Mouse (Mus musculus) retina, adult 2 months (tissue): ENCODE data around the gene Creg1.
"Not testable (repeated sequence)": the region's sequence is repeated elsewhere in the genome, so short reads cannot be mapped to it uniquely, and the experiment has no call there.

Experiments
- DNase-seq: peaks from one replicate; pipeline ENCODE4 v3.0.0-alpha.2; 2012; ENCODE audit warnings: low read depth, low spot score

The Creg1 gene

DNA sequence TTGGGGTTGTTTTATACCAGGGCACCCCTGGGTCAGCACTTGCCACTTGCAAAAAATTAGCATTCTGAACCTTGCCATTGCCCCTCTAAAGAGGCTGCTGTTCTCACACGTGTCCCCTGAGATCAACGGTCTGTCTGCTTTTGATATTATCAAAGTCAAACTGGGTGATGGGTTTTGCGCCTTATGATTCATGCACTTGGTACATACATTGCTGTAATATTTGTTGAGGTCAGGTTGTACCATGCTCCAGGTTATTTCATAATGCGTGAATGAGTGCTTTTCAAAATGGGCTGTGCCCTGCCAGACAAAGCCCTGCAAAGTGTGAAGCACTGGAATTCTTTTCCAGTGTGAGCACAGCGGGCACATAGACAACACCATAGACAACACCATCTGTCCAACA, 11.7 kb upstream of the Creg1 start:
- no peak for DNase-seq

DNA sequence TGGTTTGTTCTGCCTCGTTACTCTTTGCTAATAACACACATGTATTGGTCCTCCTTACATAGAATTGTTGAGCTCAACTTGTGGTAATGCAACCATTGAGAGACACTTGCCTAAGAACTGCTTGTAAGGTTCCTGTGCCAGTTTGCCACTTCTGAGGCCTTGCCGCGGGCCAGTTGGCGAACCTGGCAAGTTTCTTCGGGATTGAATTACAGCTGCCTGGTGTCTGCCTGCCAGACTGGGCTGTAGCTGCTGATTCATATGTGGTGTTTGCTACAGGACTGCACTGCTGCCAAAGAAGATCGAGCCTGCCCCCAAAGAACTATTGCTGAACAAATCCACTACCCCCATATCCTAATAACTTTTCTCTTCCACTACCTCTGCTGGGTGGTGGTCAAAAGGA, 9.3 kb upstream of the Creg1 start:
- no peak for DNase-seq

DNA sequence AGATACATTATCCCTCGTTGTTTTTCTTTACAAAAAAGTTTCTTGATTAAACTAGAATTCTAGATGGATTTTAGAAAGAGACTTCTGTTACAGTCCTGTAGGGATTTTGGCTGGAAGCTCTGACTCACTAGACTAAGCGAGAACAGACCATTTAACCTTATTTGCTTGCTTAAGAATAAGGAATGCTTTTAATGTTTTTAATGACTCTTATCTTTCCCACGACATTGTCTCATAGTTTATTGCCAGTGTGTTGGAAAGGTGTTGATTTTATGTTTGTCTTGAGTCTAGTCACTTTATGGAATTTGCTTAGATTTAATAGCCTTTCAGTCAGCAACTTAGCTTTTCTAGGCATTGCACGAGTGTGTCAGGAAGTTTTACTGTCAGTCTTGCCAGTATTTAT, 8.4 kb upstream of the Creg1 start:
- DNase-seq = no peak

DNA sequence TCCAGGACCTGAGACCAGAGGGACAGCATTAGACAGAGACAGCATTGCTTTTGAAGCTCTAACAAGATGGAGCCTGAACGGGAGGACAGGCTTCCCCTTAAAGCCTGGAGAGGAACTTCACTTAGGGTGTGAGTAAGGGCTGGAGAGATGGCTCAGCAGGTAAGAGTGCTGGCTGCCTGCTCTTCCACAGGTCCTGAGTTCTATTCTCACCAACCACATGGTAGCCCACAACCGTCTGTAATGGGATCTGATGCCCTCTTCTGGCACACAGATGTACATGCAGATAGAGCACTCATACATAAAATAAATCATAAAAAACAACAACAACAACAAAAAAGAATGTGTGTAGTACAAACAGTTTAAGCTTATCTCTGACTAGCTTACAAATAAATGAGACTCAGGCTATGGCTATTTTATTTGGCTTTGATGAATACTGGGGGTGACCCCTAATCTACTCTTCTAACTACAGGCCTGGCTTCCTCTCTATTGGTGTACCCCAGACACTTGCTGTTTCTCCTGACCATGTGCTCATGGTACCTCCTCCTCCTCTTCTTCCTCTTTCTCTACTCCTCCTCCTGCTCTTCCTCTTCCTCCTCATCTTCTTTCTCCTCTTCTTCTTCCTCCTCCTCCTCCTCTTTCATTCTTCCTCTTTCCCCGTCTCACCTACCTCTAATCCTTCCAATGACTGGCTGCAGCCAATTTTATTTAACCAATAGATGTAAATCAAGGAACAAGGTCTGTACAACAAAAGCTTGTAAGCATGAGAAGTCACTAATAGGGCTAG, 1.8 kb upstream of the Creg1 start:
- DNase-seq = no peak

DNA sequence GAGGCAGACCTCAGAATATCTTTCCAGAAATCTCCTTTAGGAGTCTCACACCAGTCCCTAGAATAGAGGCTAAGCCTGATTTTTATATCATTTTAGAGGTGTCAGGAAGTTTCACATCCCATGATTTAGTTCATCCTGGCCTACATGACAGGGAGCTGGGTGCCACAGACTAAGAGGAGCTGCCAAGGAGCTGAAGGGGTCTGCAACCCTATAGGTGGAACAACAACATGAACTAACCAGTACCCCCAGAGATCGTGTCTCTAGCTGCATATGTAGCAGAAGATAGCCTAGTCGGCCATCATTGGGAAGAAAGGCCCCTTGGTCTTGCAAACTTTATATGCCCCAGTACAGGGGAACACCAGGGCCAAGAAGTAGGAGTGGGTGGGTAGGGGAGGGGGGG, 1.0 kb upstream of the Creg1 start:
- not testable (repeated sequence) for DNase-seq

DNA sequence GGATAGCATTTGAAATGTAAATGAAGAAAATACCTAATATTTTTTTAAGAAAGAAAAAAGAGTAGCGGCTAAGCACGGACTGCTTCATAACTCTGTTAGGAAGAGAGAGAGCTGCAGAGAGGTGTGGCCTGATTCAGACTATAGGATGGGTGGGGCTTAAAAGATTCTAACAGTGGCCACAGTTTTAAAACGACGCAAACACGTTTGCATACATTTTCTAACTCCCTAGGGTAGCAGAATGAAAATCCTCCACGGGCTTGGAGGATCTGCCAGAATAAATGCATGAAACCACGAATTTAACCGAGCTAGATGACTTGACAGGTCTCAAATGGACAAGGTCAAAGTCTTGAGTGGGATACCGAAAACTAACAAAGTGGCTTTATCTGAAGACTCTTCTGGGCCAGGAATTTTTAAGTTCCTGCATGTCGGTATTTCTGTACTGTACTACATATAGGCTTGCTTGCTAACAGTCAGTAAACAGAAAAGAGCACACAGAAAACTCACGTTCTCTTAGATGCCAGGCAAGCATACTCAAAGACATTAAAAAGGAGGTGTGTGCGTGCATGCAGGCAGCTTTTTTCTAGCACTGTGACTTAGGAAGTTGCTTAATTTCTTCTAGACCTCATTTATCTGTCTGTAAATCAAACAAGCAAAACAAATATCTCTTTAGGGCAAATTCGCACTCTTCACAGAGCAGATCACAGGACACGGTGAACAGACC, 472 bp upstream of the Creg1 start:
- no peak for DNase-seq

DNA sequence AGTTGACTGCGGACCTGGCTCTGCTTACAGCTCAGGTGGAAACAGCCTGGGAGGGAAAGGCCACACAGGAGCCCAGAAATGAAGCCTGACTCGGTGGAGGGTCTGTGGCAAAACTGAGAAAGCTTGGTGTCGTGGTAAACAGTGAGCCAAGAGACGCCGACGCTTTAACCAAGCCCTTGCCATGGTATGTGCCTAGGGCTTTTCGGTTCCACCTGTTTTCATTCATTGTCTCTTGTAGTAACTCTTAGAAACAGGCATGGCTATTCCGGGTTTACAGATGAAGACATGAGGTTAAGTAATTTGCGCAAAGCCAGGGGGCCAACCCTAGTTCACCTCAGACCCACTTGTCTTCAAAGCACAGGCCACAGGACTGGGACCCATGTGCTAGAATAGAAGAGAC, 1.0 kb downstream of the Creg1 start:
- no peak for DNase-seq

DNA sequence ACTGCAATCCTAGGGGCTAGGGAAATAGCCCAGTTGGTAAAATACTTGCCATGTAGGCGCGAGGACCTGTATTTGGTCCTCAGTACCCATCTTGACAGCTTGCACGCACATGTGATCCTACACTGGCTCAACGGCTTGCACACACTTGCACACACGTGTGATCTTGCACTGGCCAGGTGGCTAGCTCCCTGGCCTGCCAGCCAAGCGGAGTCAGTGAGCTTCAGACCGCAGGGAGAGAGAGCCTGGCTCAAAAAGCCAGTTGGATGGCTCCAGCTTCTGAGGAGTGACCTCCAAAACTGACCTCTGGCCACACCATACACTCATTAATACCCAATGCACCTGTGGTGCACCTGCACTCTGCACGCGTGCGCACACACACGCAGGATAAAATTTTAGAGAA, 1.5 kb downstream of the Creg1 start:
- no peak for DNase-seq

DNA sequence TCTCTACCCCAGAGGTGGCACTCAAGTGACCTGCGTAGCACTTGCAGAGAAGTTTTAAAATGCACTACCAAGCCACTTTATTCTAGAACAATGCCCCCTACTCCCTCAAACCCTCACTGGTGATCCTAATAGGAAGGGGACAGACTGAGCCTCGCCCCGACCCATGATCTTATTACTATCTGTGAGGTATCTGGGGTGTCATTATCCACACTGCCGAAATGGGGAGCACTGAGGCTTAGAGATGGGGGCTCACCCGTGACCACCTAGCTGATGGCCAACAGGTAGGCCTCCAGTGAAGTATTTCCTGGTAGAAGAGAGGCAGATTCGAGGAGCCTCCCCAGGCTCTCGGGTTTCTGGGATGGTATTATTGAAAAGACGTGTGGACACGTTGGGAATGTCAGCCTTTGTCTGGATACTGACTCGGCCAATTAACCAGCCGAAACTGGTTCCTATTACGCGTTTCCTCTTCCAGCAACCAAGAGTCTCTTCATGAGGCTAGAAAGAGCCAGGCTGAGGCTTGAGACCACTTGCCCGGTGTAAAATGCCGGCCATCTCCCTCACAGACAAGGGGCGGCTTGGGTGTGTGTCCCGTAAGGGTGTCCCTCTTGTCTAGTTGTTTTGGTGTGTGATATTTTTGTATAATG, 2.2 kb downstream of the Creg1 start:
- DNase-seq = no peak

DNA sequence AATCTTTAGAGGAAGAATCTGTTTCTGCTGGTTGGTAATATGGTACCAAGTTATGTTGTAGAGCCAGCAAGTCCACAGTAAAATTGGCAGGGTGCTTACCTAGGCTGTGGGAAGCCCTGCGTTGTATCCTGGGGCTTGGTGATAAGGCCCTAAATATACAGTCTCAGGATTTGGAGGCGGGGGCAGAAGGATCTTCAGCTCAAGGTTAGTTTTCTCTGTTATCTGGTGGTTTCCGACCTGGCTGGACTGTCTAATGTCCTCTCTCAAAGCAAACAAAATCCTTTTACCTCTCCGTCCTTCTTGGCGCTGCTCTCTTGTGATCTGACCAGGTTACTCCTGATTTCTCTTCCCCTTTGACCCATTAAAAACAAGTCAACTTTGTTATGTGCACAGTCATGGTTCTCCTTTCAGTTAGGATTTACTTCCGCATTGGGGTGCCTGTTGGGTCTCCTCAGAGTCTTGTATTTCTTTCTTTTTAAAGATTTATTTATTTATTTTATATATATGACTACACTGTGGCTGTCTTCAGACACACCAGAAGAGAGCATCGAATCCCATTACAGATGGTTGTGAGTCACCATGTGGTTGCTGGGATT, 2.8 kb downstream of the Creg1 start:
- no peak for DNase-seq

DNA sequence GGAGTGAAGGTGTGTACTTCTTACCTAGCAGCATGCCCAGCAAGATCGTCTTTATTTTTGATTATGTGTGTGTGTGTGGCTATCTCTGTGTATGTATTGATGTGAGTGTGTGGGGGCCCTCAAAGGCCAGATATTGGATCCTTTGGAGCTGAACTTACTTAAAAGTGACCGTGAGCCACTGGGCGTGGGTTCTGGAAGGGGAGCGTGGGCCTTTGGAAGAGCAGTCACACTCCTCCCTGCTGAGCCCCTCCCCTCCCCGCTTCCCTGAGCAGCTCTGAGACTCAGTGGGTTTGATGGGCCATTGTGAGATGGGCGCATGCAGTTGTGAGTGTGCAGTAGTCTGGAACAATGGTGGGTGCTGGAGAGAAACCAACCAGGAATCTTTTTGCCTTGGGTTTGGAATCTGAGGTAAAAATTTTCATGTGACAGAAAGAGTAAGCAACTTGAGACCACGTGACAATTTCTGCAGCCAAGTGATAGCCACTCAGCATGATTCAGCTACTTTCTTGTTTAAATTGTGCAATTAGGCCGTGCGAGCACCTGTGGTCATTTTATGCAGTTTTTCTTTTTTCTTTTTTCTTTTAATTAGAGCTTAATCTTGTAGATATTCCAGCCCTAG, 5.5 kb downstream of the Creg1 start:
- DNase-seq = no peak

DNA sequence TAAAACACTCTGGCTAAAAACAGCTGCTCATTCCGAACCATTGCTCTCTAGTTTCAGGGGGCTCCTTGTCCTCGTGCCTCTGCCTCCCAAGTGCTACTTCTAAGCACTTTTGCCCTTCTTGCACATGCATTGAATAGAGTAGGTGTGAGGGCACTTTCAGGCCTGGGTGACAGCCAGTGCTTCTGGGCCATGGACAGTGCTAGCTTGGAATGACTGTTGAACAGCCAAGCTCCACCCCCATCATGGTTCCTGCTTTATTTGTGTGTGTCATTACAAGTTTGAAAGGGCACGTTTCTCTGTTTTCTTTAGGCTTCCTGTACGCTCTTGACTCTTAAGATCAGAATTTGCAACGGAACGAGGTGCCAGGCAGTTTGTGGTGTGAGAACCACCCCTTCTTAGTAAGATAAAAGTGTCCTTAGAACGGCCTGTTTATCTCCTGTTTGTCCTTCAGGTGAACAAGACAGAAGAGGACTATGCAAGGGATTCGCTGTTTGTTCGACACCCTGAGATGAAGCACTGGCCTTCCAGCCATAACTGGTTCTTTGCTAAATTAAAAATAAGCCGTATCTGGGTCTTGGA, 6.7 kb downstream of the Creg1 start:
- DNase-seq = no peak

DNA sequence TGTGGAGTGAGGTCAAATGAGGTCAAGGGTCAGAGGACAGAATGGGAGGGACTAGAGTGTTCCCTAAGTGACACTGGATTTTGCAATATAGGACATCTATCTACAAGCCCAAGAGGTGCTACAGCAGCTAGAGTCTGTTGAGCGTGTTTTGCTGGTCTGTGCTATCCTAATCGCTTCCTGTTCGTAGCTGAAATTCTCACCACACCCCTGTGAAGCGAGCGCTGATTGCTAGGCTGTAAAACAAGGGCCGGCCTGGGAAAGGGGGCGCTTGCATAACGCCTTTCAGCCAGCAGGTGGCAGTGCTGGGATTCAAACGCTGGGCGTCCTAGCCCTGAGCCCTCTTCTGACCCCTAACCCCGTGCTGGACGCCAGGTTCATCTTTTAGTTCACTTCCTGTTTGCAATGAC, 7.9 kb downstream of the Creg1 start:
- no peak for DNase-seq

DNA sequence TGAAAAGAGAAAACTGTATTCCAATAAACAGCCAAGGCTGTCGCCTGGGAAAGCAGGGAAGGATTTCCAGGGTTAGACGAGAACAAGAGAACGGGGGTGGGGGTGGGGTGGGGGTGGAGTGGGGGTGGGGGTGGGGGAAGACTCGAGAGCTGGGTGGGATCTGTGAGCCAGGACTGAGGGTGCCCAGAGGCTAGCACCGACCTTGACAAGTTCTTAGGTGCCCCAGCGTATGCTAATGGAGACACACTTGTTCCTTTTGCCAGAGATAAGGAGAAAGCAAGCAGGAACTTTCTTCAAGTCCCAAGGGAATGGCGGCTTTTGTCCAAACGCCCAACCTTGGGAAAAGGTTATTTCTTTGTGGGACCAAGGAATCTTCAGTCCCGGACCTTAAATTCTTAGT, 8.5 kb downstream of the Creg1 start:
- DNase-seq = no peak

DNA sequence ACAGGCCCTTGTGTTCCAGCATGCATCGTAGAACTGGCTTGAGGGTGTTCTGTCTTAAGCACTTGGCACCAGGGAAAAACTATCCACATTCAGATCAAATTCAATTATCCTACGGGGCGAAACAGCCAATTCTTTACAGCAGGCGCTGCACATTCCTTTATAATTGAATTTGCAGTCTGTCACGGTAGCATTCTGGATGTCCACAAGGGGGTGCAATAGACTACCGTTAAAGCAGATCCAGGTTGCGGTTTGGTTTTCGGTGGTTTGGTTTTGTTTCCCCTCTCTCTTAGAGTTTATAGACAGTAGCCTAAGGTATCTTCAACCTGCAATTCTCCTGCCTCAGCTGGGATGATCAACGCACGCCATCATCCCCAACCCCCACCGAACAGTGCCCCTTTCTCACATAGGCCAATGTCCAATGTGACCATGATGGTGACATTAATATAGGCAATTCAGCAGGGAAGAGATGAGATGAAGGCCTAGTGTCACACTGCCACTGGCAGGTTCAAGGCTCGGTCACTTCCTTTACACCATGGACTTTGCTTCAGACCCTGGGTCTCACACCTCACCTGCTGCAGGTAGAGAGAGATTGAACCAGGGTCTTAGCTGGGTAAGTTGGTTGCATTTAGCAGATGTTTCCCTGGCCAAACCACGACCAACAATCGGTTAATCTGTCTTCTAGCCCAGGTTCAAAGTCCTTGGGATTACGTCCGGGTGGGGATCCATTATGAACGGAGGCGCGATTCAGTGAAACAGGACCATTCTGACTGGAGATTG, 12.2 kb downstream of the Creg1 start:
- no peak for DNase-seq

DNA sequence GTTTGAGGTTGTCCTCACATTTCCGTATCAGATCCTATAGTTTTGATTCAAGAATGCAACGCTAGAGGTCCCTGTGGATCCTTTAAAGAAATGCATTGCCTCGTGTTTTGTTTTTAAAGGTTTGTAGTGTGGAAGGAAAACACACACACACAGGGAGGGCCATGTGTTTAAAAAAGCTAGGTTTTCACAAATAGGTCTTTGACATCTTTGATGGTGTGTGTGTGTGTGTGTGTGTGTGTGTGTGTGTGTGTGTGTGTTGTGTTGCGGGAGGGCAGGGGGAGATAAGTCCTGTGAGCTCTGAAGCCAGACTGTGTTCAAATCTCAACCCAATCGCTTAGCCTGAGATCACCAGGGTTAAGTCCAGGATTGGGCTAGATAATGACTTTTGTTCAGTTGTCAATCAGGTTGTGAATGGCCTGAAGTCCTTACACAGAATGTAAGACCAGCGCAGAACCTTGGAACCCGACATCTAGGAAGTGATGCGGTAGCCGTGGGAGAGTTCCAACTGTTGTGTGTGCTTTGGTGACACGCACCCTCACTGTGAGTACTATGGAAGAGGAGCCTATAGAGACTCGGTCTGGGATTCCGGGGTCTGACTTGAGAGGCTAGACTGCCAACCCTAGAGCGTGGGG, 16.5 kb downstream of the Creg1 start:
- no peak for DNase-seq

DNA sequence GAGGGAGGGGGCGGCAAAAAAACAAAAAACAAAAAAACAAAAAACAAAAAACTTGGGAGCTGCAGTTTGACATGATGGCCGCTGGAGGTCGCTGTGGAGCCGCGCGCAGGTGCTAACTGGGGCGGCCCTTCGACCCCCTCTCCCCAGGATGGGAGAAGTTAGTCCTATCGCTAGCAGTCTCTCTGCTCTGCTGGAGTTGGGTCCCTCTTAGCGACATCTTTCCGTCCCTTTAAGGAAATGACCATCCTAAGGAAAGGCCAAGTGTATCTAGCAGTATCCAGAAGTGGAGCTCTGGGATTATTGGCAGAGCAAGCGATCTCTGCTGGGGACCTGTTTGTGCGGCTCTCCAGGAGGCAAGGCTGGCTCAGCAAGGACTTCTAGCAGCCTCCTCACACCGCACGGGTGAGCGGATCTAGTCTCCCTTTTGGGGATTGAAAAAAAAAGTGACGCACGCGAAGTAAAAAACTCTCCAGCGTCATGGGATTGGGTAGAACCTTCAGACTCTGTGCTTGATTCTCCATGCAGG, 17.1 kb downstream of the Creg1 start:
- DNase-seq = no peak

DNA sequence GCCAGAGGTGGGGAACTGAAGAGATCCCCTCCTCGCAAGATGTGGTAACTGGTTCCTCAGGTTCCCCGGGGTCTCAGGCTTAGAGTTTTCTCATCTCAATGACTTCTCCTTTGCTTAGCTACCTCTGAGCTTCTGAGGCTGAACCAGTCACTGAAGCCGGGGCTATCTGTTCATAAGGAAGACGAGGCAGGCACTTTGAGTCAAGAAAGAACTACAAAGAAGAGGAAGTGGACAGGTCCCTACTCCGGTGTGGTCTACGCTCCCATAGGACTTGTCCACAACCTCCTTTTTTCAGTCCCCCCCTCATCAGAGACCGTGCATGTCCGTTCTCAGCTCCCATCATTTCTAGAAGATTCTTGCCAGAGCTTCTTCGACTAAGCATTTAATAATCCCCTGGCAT, 17.9 kb downstream of the Creg1 start:
- no peak for DNase-seq

DNA sequence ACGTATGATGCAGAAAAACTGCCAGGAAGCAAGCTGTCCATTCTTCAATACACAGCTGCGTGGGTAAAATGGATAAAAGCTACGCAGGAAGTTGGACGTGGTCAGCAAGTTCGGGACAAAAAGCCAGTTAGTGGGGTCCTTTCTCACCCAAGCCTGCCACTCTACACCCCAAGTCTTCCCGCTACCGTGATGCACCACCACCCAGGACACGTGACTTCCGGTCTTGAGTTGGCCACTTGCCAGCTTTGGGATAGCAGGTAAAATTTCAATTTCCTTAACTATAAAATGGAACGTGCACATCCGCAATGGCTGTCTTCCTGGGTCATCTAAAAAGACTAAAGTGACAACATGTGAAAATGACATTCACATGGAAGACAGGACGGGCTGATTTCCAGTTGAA, 18.4 kb downstream of the Creg1 start:
- DNase-seq = no peak

DNA sequence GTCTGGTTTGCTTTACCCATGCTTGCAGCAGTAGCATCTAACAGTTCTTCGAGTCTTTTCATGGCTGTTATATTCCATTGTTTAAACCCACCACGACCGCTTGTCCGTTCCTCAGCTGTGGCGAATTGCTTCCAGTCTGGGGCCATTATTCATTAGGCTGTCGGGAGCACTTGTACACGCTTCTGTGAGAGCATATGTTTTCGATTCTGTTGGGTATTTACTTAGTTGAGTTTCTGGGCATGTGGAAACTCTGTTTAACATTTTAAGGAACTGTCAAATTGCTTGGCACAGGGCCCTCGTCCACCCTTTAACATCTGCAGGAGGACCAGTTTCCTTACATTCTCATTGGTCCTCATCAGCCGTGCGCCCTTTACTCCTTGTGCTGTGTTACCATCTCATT, 22.8 kb downstream of the Creg1 start:
- DNase-seq = no peak
